Mouse (Mus musculus): Measurements from ENCODE around the gene Esp36. TPM values are rescaled to one million over a fixed set of nuclear protein-coding genes. Genes with fewer than 3 reads are reported as not detected.
"Not testable (repeated sequence)": the region's sequence is repeated elsewhere in the genome, so short reads cannot be mapped to it uniquely, and the experiment has no call there.

Esp36 gene
- not detected in 2 replicates for polyA plus RNA-seq (2012; rRNA removed)

DNA sequence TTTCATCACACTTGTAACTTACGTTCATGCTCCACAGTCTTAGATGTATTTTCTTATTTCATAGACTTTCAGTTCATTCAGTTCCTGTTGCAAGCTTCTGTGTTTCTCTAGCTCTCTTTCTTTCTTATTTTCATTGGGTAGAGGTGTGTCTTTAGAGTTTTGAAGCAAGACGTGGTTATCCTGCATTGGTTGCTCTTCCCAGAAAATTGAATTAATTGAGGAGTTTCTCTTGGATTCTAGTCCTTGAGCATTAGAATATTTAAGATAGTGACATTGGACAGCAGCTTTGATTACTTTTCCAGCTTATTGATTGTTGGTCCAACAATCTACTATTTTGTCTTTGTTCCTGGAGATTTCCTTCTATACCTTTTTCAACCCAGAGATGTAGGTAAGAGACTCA, at the start of gene Esp36:
Gene Esp36 (minus strand): TSS at position 101 of the 400 bp plus-strand sequence.
- no peak for DNase-seq (ENCODE audit: low spot score)

DNA sequence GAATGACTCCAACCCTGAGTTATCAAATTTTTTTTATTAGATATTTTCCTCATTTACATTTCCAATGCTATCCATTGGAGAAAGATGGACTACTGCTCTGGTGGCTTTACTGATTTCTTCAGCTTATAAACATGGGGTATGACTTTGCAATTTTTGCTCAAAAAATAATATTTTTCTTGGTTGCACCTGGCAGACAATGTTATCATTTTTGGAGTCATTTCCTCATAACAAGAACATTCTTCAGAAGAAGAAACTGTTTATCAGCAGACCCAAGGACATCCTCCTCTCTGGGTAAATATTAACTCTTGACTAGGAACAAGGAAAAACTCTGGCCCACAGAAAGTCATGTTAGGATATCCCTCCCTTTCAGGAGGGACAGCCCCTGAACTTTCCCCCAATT, 36.2 kb upstream of the Esp36 start:
- DNase-seq (ENCODE audit: low spot score) = not testable (repeated sequence)

DNA sequence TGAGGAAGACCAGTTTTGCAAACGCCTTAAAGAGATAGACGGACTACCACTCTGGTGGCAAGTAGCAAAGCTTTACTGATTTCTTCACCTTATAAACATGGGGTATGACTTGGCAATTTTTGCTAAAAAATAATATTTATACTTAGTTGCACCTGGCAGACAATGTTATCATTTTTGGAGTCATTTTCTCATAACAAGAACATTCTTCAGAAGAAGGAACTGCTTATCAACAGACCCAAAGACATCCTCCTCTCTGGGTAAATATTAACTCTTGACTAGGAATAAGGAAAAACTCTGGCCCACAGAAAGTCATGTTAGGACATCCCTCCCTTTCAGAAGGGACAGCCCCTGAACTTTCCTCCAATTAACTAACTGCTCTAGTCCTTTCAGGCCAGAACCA, 30.7 kb upstream of the Esp36 start:
- DNase-seq (ENCODE audit: low spot score) = no peak

DNA sequence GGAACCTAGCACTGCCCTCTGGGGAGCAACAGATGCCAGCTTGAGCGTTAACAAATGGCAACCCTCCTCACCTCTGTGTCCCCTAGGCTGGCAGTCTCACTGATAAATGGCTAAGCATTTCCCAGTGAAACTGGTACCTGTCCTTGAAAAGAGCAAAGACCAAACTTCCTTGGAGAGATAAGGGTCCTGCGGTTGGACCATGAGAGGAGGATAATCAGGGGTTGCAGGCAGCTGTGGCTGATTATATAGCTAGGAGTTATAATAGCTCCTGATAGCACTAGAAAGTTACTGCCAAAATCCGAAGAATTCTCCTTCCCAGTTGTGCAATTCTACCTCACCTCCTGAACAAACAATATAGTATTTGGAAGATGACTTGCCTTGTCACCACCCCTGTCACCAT, 13.8 kb downstream of the Esp36 start:
- DNase-seq (ENCODE audit: low spot score) = no peak

DNA sequence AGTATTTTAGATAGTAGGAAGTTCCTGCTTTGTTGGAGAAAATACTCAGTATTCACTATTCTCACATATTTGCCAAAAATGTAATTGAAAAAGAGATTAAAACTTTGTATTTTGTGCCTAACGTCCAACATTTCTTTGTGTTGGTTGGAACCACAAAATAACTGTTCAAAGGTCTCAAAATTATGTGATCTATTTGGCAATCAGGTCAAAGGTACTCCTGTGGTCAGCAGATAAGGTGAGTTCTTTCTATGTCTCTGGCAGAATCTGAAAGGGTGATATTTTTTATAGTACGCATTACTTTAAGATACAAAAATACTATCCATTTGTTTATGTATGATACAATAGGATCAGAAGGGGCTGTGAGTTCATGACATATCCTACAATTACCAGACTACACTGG, 28.2 kb downstream of the Esp36 start:
- DNase-seq (ENCODE audit: low spot score) = no peak

Other genes with a start within 250 kb of the Esp36 start
- not detected in 2 replicates for gene Olfr134, start 248.8 kb downstream of the Esp36 start, polyA plus RNA-seq (2012; rRNA removed)
- gene Olfr135, start 215.8 kb downstream of the Esp36 start, polyA plus RNA-seq (2012; rRNA removed) = not detected in 2 replicates
- not detected in 2 replicates for gene Olfr138, start 159.2 kb downstream of the Esp36 start, polyA plus RNA-seq (2012; rRNA removed)
- not detected in 2 replicates for gene Olfr137, start 112.6 kb downstream of the Esp36 start, polyA plus RNA-seq (2012; rRNA removed)
- gene Olfr136, start 90.4 kb downstream of the Esp36 start, polyA plus RNA-seq (2012; rRNA removed) = not detected in 2 replicates
- not detected in 2 replicates for gene Esp34, start 134.0 kb upstream of the Esp36 start, polyA plus RNA-seq (2012; rRNA removed)
- not detected in 2 replicates for gene Esp31, start 219.3 kb upstream of the Esp36 start, polyA plus RNA-seq (2012; rRNA removed)